Mouse (Mus musculus) intestine, postnatal 0 days (tissue): ENCODE measurements around the gene Lbhd2. TPM values are rescaled to one million over a fixed set of nuclear protein-coding genes. Genes with fewer than 3 reads are reported as not detected.

Experiments used
- ATAC-seq: fragments of 200-750 bp; cut with Nextera tagmentation; 2 replicates; pipeline ENCODE4 v1.8.0; 2017; ENCODE audit warnings: mild to moderate bottlenecking, moderate TSS enrichment, moderate library complexity
- H3K27ac ChIP-seq: fragments of 300-500 bp; sonication (generic); 2 replicates; pipeline ENCODE4 v1.5.1; 2014; ENCODE audit warnings: mild to moderate bottlenecking, low read depth, low read length, moderate library complexity
- H3K27me3 ChIP-seq: fragments of 300-500 bp; sonication (generic); replicated peaks from 2 replicates; pipeline ENCODE4 v1.6.1; 2014; ENCODE audit warnings: low read length, mixed read lengths; ENCODE audit not compliant: control insufficient read depth, insufficient read depth
- H3K36me3 ChIP-seq: fragments of 300-500 bp; sonication (generic); 2 replicates; pipeline ENCODE4 v1.6.1; 2014; ENCODE audit warnings: mild to moderate bottlenecking, moderate library complexity; ENCODE audit not compliant: control insufficient read depth, insufficient read depth
- H3K4me1 ChIP-seq: fragments of 300-500 bp; sonication (generic); replicated peaks from 2 replicates; pipeline ENCODE4 v1.6.1; 2014; ENCODE audit warnings: antibody characterized with exemption, low read length, mixed read lengths; ENCODE audit not compliant: control insufficient read depth, insufficient read depth
- H3K4me2 ChIP-seq: fragments of 300-500 bp; sonication (generic); replicated peaks from 2 replicates; pipeline ENCODE4 v1.6.1; 2014; ENCODE audit warnings: low read depth, mild to moderate bottlenecking, moderate library complexity
- H3K4me3 ChIP-seq: fragments of 300-500 bp; sonication (generic); 2 replicates; pipeline ENCODE4 v1.5.1; 2014; ENCODE audit warnings: low read depth, low read length
- H3K9ac ChIP-seq: fragments of 300-500 bp; sonication (generic); 2 replicates; pipeline ENCODE4 v1.6.1; 2014; ENCODE audit warnings: mild to moderate bottlenecking, low read depth, low read length
- H3K9me3 ChIP-seq: fragments of 300-500 bp; sonication (generic); 2 replicates; pipeline ENCODE4 v1.6.1; 2016; ENCODE audit warnings: mixed run types; ENCODE audit not compliant: control insufficient read depth
- CTCF ChIP-seq: sonication (generic); IDR thresholded peaks from 2 replicates; pipeline ENCODE4 v1.5.1; 2016; ENCODE audit warnings: low read depth, mild to moderate bottlenecking, control low read depth, antibody characterized with exemption, moderate library complexity
- WGBS: fragments of 180-500 bp; shearing (Covaris S2); extraction: QIAGEN DNeasy Blood & Tissue Kit; methylation state at CpG from one replicate; pipeline ENCODE4 v1.1.7; 2014; 5-methylcytosine and 5-hydroxymethylcytosine counted together
- polyA plus RNA-seq: library from polyadenylated mRNA; unstranded; fragments of >200 nt; fragmentation: Nextera tagmentation; extraction: Ambion mirVana; gene quantifications from 2 replicates; pipeline ENCODE4 v1.2.1, GENCODE M21; 2015

Gene Lbhd2
- polyA plus RNA-seq, 1 experiment from 2014 or later: 2.8 TPM

DNA sequence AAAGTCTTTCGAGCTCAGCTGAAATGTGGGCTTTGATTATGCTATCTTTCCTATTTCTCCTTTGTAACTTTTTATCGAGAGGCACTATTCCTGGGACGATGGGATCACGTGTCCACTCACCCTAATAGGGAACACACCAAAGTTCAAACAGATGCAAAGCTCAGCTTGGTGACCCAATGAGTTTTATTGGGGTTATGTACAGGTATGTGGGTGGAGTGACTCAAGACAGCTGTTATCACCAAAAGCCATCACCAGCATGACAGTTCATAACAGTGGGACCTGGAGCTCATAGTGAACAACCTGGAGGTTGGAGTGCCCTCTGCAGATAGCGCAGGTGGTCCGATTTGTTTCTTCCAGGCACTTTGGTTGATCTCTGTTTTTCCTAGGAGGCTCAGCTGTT is 32.2 kb downstream of the Lbhd2 start:
- ATAC-seq: peak; percentile 80
- no peak overlapping the region for H3K4me3 ChIP-seq
- peak overlapping the region; percentile 62 for H3K27ac ChIP-seq
- WGBS: 46% methylated on average over 6 of the region's 6 CpGs
- peaks cover 22% of the 10 kb centered on the region for H3K4me1 ChIP-seq
- no peaks in the 10 kb centered on the region for H3K9me3 ChIP-seq
- no peak overlapping the region for H3K9ac ChIP-seq
- no peaks in the 10 kb centered on the region for H3K36me3 ChIP-seq
- no peak overlapping the region; the same call in 1 of the 2 replicates for H3K4me2 ChIP-seq
- peak; percentile 18; the same call in 1 of the 2 replicates for TF ChIP-seq CTCF
- peaks cover 26% of the 10 kb centered on the region for H3K27me3 ChIP-seq

DNA sequence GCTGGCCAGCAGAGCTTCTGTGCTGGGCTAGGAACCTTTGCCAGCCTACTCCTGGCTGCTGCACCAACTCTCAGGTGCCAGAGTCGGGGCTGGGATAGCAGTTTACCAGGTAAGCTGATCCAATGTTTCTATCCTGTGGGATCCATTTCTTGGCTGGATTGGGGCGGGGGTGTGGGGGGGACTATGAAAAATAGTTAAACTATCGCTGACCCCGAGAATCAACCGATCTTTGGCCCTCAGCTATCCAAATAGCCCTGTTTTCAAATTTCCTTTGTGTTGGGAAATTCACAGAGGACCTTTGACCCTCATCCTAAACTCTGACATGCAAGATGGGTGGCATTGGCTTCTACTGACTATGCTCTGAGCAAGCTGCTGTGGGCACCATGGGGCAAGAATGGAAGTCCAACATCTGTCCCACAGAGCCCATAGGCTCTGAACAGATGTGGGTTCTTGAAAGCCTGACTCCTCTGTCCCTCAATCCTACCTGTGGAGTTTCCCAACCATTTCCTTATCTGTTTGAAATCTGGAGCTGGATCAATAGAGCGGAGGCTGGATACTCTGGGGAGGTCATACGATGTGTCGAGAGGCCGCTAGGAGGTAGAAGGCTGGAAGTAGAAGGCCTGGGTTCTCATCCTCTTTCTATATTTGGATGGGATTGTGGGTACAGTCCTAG is 34.2 kb downstream of the Lbhd2 start:
- H3K27me3 ChIP-seq: peaks cover 46% of the 10 kb centered on the region
- H3K4me1 ChIP-seq: peaks cover 22% of the 10 kb centered on the region
- H3K27ac ChIP-seq: no peak overlapping the region
- H3K9ac ChIP-seq: no peak overlapping the region
- ATAC-seq: no peak
- WGBS: 59% methylated on average over 9 of the region's 9 CpGs
- H3K36me3 ChIP-seq: no peaks in the 10 kb centered on the region
- no peak overlapping the region for H3K4me3 ChIP-seq
- H3K9me3 ChIP-seq: no peaks in the 10 kb centered on the region
- H3K4me2 ChIP-seq: no peak overlapping the region
- TF ChIP-seq CTCF: no peak

DNA sequence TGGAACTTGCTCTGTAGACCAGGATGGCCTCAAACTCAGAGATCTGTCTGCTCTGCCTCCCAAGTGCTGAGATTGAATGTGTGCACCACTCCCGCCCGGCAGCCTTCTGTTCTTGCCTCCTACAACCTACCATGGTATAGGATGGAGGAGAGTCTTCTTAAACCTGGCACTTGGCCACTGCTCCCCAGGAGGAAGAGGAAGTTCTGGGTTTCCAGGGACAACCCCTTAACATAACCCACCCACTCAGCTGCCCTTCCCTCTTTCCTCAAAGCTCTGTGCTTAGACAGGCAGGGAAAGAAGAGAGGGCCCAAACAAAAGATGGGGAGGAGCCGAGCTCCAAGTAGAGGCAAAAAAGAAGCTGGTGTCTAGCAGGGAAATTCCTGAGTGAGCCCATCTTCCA is 34.9 kb downstream of the Lbhd2 start:
- peaks cover 22% of the 10 kb centered on the region for H3K4me1 ChIP-seq
- H3K4me3 ChIP-seq: no peak overlapping the region
- H3K4me2 ChIP-seq: no peak overlapping the region
- ATAC-seq: no peak
- no peaks in the 10 kb centered on the region for H3K36me3 ChIP-seq
- peaks cover 53% of the 10 kb centered on the region for H3K27me3 ChIP-seq
- 61% methylated on average over 3 of the region's 3 CpGs for WGBS
- TF ChIP-seq CTCF: no peak
- H3K9me3 ChIP-seq: no peaks in the 10 kb centered on the region
- no peak overlapping the region for H3K9ac ChIP-seq
- no peak overlapping the region for H3K27ac ChIP-seq

DNA sequence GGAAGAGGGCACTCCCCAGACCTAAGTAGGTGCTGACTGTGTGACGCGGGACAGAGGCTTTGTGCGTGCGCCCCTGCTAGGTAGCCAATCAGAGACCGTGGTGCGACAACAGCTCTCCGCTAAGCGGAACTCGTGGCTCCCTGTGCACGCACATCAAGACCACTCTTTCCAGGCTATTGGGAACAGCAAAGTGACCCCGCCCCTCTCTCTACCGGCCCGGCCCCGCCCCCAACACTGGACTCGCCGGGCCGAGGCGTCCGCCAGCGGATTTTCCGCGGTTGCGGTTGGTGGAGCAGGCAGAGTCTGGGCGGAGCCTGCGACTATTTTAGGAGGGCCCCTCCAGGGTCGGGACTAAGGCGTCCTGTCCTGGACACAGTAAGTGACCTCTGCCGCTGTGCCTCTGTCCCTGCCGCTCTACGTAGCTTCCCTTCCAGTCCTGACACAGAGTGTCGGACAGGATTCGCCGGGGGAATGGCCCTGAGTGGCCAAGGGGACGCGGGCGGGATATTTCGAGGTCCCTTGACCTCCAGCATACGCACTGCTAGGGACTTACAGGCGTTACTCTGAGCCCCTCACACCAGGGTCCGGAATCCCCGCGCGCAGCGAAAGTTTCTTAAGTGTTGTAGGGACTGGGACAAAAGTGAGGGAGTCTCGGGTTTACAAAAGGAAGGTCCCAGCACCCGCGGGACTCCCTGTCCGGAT is 35.9 kb downstream of the Lbhd2 start, which contains the start of gene Tnfaip2:
Gene Tnfaip2, plus strand, starts transcription at position 161 of the 702 bp plus-strand sequence.
- ATAC-seq: no peak; the same call in 1 of the 2 replicates
- TF ChIP-seq CTCF: no peak
- Histone ChIP-seq H3K9me3 (no peaks in the 10 kb centered on the region), H3K4me2 (peak within 1 kb of the TSS; percentile 60), H3K36me3 (no peaks in the 10 kb centered on the region), H3K27me3 (peaks cover 62% of the 10 kb centered on the region), H3K27ac (no peak within 1 kb of the TSS), H3K4me1 (peaks cover 17% of the 10 kb centered on the region), H3K4me3 (peak within 1 kb of the TSS; percentile 29), H3K9ac (peak within 1 kb of the TSS; percentile 40; the same call in 1 of the 2 replicates)
- 2% methylated on average over 48 of the region's 48 CpGs for WGBS

DNA sequence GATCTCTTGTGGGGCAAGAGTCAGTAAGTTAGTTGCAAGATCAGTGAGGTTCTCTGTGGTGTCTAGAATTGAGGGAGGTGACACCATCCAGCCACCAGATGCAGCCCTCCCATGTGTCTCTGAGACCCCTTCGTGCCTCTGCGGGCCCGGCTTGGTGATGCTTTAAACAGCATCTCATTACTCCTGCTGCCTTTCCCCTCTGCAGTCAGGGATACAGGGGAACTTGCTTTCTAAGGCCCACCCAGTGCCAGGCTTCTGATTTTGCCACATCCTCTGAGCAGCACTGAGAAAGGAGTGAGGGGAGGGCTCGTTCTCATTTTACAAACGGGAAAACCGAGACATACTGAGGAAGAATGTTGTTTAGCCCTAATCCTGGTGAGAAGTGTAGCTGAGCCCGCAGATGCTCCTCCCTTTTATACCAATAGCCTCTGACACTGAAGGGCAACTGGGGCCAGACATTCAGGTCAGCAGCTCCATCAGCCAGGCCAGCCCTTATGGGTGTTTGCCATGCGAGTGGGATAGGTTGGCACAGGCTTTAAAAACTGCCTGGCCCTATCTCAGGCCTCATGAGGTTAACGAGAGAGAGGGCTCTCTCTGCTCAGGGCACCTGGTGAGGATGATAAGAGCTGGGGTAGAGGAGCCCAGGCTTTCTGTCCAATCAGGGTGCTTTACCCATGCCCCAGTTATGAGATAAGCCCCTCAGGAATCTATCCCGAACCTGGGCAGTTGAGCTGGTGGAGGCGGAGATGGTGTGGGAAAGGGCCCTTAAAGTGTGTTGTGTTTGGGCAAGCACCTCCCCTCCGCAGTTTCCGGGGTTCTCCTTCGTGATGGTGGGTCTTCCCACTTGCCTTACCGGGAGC is 36.6 kb downstream of the Lbhd2 start:
- H3K27me3 ChIP-seq: peaks cover 70% of the 10 kb centered on the region
- 36% methylated on average over 15 of the region's 15 CpGs for WGBS
- ATAC-seq: no peak
- no peaks in the 10 kb centered on the region for H3K9me3 ChIP-seq
- peaks cover 10% of the 10 kb centered on the region for H3K4me1 ChIP-seq
- TF ChIP-seq CTCF: no peak
- H3K27ac ChIP-seq: no peak overlapping the region
- peak overlapping the region; percentile 60 for H3K4me2 ChIP-seq
- H3K36me3 ChIP-seq: no peaks in the 10 kb centered on the region
- peak overlapping the region; percentile 40; the same call in 1 of the 2 replicates for H3K9ac ChIP-seq
- peak overlapping the region; percentile 29 for H3K4me3 ChIP-seq
